Mouse (Mus musculus): ENCODE measurements around the gene Dedd.
"Not testable (repeated sequence)": the region's sequence is repeated elsewhere in the genome, so short reads cannot be mapped to it uniquely, and the experiment has no call there.

Dedd gene

DNA sequence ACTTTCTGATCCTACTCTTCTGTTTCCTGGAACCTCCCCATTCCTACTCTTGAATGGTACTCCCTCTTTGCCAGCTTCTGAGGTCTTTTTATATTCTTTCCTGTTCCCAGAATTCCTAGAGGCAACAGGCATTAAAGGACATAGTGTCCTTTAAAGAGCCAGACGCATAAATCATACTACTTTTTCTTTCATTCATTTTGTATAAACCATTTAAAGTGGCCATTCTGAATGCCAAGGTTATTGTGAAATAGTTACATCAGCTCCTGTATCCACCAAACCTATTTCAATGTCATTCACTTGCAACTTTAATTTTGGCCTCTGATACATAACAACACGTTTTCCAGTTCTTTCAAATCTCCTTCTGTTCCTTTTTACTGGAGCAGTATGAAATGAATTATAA, 19.6 kb upstream of the Dedd start:
- no peak for DNase-seq (ENCODE audit: low read depth, low spot score)

DNA sequence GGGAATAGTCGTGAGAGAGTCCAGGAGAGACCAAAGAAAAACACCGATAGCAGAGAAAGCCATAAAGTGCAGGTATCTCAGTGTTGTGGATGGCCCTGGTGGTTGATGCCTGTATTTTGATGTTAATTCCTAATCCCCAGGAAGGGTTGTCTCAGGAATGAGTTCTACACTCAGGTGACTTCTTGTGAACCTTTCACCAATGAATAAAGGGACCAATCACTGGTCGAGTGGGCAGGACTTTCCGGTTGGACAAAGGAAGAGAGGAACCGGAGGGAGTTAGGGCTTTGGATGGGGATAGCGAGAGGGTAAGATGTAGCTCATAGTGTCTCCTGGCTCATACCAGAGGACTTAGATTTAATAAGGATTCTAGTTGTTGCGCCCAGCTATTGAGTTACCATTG, 9.2 kb upstream of the Dedd start:
- DNase-seq (ENCODE audit: low read depth, low spot score) = no peak

DNA sequence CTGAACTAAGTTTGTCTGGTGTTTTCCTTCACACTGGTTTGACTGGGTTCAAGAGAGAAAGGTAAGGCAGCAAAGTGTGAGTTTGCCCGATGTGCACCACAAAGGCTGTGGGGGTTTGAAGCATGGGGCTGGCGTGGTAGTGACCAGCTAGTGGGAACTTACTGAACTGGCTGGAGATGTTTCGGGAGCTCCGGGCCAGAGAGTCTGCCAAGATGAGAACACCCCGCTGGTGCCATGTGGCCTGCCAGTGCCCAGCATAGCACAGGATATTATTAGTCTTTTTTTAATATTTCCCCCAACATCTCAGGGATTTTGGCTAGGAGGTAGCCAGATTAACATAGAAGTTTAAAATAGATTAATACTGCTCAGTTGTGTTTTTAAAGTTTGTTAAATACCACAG, 8.8 kb upstream of the Dedd start:
- no peak for DNase-seq (ENCODE audit: low read depth, low spot score)

DNA sequence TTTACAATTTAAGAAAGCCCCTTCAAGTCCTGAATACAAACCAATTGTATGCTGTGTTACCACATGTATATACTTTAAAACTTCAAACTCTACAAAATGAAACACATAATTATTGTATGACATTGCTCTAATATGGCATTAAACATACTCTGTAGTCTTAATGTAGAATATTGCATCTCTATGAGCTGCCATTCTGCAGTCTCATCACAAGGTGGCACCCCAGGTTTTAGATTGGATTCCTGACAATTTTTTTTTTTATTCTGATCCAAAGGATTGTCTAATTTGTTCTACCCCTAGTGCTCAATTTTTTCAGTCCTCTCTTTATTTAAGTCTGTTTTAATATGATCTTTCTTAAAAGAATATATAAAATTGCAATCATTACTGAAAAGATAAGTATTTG, 7.5 kb upstream of the Dedd start:
- no peak for DNase-seq (ENCODE audit: low read depth, low spot score)

DNA sequence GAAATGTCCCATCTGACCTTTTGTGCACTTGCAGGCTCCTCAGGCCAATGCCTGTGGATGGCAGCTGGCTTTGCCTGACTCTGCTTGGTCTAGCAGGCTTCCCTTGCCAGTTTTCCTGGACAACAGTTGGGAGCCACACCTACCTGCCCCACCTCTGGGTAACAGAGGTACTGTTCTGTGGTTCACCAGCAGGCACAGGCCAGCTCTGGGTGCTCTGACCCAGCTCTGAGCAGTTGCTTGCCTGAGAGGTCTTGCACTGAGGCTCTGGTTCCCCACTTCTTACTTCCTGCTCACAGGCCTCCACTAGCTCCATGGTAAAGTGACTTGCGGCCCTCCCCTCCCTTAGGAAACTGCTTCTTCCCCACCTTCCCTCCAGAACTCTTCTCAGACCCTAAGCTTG, 6.9 kb upstream of the Dedd start:
- DNase-seq (ENCODE audit: low read depth, low spot score) = no peak

DNA sequence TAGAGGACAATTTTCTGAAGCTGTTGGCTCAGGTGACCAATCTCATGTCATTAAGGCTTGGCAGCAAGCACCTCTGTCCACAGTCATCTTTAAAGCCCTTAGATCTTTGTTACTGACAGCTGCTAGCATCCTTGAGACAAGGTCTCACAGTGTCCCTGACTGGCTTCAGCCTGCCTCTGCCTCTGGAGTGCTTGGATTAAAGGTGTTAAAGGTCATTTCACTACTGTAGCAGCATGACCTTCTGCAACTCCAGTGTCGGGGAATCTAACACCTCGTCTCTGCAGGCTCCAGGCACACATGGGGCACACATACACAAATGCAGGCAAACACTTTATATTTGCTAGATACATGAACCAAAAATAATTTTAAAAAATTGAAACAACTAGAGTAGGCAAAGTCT, 3.4 kb upstream of the Dedd start:
- DNase-seq (ENCODE audit: low read depth, low spot score) = no peak

DNA sequence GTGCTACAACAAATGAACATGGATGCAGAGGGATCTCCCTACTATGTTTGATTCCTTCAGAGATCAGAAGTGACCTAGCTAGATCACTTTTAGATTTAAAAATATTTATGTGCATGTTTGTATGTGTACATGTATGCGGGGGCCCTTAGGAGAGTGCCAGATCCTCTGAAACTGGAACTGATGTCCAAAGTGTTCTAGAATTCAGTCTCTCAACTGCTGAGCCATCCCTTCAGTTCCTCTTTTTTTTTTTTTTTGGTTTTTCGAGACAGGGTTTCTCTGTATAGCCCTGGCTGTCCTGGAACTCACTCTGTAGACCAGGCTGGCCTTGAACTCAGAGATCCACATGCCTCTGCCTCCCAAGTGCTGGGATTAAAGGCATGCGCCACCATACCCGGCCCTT, 2.4 kb upstream of the Dedd start:
- not testable (repeated sequence) for DNase-seq (ENCODE audit: low read depth, low spot score)

DNA sequence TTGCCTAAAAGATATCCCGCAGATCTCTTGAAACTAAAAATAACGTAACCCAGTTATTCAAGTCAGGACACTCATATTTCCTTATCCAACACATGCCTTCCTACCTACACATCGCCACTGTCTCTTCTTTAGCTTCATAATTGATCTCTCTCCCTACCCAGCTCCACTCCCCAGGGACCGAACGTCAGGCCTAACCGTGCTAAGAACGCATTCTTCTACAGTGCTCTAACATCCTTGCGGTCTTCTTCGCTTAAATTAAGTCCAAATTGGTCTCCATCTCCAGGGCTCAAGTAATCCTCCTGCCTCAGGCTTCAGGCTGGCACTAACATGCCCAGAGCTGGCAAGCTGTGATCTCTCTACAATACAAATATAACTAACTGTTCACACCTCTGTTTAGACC, 701 bp upstream of the Dedd start:
- DNase-seq (ENCODE audit: low read depth, low spot score) = no peak

DNA sequence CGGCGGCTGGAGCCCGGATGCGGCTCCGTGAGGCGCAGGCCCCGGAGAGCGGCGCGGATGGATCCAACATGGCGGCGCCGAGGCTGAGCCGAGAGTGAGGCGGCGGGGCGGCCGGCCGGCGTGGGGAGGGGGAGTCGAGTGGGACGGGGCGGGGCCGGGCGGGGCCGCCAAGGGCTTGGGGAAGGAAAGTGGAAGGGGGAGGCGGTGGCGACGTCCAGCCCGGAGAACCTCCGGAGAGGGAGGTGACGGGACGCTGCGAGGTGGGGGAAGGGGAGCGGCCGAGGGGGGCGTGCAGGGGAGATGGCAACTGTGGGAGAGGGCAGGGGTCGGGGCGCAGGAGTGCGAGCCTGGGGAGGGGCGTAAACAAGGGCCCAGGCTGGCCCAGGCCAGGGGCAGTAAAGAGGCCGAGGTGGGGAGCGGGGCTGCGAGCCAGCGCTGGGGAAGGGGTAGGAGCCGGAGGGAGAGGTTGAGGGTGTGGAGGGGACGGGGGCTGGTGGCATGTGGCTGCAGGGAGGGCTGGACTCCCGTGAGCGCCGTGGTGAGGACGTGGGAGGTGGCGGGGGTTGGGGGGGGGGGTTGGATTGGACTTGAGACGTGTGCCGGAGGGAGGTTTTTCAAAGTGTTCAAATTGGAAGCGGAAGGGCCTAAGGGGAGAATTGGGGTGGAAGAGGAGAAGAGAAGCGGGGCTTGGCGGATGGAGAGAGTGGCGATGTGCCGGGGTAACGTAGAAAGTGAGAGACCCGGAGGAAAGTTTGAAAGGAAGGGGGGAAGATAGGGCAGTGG, 679 bp downstream of the Dedd start:
- no peak for DNase-seq (ENCODE audit: low read depth, low spot score)

DNA sequence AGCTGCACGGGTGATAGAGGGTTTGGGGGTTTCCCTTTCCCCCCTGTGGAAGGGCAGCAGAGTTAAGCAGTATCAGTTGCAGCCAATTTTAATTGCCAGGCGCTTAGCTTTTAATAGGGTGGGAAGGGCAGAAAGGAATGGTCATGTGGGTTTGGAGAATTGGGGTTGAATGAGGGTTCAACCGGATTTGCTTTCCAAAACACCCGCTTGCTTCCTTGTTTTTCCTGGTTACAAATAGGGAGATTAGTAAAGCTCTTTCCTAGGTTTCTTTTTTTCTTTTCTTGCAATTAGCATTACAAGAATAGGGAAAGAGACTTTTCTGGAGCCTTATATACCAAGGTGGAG, 1.2 kb downstream of the Dedd start:
- no peak for DNase-seq (ENCODE audit: low read depth, low spot score)

DNA sequence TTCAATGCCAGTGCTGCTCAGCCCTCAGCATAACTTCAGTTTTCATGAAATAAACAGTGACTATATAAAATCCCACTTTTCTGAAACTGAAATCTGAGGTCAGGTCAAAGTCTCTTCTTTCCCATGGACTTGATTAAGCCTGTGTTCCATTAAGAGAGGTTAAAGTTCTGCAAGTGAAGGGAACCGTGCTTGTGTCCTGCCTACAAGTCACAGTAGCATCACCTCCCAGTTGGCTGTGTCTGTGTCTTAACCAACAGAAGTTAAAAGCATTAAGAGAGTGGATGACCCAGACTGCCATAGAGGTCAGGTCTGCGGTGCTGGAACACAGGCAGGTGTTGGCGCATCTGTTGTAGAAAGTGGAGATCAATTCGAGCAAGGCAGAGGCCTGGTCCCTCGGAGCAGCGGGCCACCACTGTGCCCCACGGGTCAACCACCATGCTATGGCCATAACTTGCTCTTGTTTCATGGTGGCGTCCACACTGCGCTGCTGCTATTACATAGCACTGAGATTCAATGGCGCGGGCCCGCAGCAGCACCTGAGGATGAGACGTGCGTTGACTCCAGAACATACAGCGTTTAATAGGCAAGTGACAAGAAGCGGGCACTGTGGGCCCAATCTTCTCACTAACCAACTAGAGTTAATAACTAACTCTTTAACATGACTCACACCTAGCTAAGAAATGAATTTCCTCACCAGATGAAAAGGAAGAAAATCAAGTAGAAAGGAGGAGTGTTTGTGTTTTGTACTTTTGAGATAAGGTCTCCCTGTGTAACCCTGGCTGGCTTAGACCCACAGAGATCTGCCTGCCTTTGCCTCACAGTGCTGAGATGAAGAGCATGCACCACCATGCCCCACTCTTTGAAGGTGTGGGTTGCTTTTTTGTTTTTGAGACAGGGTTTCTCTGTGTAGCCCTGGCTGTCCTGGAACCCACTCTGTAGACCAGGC, 13.6 kb downstream of the Dedd start:
- DNase-seq (ENCODE audit: low read depth, low spot score) = no peak

DNA sequence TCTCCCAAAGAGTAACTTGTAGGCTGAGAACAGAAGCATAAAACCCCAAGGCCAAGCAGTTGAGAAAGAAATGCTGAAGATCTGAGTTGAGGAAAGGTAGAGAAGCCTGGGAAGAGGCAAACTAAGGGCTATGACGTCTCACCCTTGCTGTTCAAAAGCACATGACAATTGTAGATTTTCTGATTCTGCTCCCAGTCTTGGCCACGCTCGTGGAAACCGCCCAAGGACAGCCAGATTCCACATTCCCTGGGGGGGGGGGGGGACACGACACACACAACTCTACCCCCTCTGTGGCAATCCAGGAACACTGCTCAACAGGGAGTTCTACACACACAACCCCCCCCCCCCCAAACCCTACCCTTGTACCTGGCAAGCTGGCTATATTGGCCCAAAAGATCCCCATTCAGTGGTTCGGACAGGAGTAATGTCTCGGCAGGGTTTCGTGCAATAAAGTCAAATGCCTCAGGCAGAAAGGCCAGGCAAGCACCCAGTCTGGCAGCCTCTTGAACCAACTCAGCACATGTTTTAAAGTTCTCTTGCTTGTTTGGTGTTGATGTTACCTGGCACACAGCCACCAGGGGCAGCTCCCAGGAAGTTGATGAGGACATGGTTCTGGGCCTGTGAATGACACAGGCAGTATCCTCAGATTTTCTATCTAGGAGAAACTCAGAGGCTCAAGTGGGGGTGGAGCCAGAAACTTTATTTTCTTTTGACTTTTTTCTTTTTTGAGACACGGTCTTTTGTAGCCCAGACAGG, 15.2 kb downstream of the Dedd start:
- DNase-seq (ENCODE audit: low read depth, low spot score) = no peak

DNA sequence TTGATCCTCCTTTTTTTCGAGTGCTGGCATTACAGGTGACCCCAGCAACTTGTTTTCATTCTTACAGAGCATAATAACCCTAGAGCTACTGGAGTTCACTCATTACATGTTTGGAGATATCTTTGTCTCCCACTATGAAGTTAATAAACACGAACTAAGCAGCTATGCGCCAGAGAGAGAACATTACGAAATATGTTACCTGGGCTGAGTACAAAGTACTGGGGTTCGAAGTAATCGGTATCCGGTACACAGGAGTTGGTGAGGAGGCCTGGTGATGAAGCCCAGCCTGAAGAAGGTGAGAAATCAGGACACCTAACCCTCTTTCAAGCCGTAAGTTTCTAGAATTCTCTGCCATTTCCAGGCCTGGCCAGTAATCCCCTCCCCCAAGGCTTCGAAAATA, 15.8 kb downstream of the Dedd start:
- no peak for DNase-seq (ENCODE audit: low read depth, low spot score)

DNA sequence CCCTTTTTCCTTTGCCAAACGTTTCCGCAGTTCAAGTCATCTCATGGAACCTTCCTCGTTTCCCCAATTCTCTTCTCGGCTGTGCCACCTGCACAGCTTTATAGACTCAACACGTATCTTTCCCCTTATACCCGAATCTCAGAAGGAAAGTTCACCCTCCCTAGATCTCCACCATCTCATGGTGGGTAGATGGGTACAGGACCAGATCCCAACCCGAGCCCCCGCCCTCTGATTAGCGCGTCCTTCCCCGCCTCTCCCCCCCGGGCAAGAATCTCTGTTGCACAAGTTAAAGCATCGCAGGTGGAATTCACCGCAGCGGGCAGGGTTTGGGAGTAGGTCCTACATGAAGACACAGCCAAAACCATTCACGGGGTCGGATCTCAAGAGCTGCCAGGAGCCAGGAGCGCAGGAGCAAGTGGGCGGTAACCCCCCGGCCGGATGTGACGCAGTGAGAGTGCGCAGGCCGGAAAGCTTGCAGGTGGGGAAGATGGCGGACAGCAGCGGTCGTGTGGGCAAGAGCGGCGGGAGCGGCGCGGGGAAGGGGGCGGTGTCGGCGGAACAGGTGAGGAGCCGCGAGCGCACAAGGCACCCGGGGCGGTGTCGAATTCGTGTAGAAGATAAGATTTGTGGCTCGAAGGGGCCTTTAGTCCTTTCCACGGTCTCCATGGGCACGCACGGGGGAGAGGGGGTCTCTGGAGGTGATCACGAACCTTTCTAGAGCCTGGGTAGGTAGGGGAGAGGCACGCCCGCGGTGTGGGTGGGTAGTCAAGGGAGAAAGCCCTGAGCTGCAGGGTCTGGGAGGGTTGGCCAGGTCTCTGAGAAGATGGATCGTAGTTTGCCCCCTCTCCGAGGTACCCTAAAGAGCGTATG, 16.5 kb downstream of the Dedd start, which contains the start of the genes Nit1 and Pfdn2:
Gene Nit1 (minus strand): TSS at position 422 of the 870 bp plus-strand sequence.
Gene Pfdn2 (plus strand): TSS at position 446 of the 870 bp plus-strand sequence.
- peak; percentile 77 for DNase-seq (ENCODE audit: low read depth, low spot score)

DNA sequence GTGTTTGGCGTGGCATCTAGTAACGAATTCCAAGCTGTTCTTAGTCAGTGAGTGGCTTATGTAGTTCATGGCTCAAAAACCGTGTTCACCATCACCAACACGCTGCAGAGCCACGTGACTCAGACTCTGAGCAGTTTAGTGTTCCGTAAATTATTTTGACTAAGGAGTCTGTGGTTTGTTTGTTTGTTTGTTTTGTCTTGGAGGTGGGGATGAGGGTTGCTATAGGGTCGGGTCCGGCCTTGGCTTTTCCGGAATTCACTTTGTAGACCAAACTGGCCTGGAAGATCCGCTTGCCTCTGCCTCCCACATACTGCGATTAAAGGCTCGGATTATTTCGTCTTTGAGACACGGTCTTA, 17.1 kb downstream of the Dedd start:
- no peak for DNase-seq (ENCODE audit: low read depth, low spot score)

DNA sequence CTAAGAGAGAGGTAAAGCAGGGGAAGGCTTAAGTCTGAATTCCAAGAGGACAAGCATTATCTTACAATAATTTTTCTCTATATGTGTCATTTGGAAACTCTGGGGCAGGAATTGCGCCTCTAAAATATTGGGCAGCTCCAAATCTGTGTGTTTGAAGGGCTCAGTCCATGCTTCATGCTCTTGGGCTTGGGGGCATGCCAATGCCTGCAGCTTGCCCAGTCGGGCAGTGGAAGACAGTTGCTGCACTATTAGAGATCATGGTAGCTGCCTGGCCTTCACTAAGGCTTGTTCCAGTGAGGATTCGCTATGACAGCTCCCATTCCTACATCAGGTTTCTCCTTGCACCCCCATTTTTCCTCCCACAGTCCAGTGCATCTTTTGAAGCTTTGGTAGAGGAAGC, 19.7 kb downstream of the Dedd start:
- DNase-seq (ENCODE audit: low read depth, low spot score) = no peak

DNA sequence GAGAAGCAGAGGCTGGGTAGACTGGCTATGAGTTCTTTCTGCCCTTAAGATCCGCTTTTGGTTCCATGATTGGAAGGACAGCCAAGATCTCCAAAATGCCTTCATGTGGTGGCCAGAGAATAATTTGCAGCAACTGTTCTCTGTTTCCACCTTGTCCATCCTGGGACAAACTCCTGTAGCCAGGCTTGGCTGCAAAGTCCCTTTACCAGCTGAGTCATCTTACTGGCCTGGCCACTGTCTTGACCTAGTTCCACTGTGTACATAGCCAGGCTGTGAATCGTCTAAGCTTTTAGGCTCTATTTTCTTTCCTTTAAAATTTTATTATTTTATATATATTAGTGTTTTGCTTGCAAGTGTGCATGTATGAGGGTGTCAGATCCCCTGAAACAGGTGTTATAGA, 20.3 kb downstream of the Dedd start:
- no peak for DNase-seq (ENCODE audit: low read depth, low spot score)

DNA sequence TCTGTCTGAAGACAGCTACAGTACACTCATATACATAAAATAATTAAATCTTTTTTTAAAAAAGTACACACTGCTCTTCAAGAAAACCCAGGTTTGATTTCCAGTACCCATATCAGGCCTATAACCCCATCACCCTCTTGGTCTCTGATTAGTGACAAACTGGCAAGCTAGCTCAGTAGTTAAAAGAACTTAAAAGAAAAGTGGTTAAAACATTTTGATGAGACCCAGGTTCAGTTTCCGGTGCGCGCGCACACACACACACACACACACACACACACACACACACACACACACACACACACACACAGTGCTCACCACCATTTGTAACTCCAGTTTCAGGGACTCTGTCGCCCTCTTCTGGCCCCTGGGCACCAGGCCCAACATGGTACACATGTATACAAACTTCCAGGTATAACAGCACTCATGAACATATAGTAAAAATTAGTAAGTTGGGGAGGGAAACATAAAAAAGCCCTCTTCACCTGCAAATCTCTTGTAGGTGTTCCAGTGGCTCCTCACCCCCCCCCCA, 26.9 kb downstream of the Dedd start:
- no peak for DNase-seq (ENCODE audit: low read depth, low spot score)

DNA sequence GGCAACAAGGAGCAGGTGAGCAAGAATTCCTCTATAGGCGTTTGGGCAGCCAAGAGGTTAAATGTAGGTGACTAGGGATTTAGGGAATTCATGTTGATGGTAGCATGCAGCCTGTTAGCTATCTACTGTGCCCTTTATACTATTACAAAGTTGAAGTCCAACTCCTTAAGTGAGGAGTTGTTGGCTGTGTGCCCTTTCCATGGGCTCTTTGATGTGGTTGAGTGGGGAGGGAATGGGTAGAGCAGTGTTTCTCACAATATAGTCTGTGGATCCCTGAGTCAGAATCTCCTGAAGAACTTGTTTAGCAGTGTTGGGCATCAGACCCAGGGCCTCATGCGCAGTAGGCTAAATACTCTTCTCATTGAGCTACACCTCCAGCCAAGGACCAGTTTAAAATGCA, 27.9 kb downstream of the Dedd start:
- DNase-seq (ENCODE audit: low read depth, low spot score) = no peak

DNA sequence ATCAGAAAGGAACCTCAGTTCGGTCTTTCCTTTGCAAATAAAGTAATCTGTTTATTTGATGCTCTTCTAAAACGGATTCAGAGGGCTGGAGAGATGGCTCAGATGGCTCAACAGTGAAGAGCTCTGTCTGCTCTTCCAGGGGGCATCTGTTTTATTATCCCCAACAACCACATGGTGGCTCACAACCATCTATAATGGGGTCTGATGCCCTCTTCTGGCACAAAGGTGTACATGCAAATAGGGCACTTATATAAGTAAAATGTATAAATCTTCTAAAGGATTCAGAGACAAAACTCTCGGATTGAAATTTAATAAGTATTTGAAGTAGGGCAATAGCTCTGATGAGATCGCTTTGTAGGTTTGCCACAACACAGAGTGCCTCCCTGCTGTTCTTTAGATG, 29.5 kb downstream of the Dedd start:
- DNase-seq (ENCODE audit: low read depth, low spot score) = no peak

DNA sequence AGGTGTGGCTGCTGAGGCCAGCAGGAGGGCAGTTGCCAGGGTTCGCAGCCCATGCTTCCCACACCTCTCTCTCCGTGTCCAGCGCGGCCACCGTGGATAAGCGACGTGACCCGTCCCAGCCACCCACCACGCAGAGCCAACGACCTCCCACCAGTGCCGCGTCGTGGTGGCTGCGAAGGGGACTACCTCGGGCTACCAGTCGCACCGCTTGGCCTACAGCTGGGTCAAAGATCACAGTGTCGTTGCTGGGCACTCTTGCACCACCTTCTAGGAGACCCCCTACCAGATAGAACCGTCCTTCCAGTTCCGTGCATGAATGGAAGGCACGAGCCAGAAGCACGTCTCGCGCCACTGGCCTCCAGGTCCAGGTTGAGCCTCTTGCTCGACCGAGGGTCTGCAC, 31.3 kb downstream of the Dedd start:
- DNase-seq (ENCODE audit: low read depth, low spot score) = no peak
